Mouse (Mus musculus) cerebellum, postnatal 4 days (tissue): Measurements from ENCODE around the gene 4930447F04Rik.

Source experiments
- DNase-seq, 2 experiments: peaks; one replicate each; pipeline ENCODE4 v3.0.0; 2022; ENCODE audit warnings: low spot score in 2 of 2, mixed read lengths in 1 of 2

Gene 4930447F04Rik

GRCm38 (mm10) chrX:66304124-66304523, at the start of gene 4930447F04Rik:
4930447F04Rik (minus strand) TSS chrX:66304224.
- DNase-seq, result no peak
